Mouse (Mus musculus) bone marrow macrophage, adult 2 months (primary cell): ENCODE results near the gene Syndig1.

Source experiments
- CTCF ChIP-seq: IDR thresholded peaks from 2 replicates; pipeline ENCODE4 v1.5.1; 2012; ENCODE audit warnings: low read depth, mild to moderate bottlenecking, low read length, moderate library complexity
- POLR2A ChIP-seq: IDR thresholded peaks from 2 replicates; pipeline ENCODE4 v1.6.1; 2012; ENCODE audit warnings: mild to moderate bottlenecking, low read depth, low read length, borderline replicate concordance

DNA sequence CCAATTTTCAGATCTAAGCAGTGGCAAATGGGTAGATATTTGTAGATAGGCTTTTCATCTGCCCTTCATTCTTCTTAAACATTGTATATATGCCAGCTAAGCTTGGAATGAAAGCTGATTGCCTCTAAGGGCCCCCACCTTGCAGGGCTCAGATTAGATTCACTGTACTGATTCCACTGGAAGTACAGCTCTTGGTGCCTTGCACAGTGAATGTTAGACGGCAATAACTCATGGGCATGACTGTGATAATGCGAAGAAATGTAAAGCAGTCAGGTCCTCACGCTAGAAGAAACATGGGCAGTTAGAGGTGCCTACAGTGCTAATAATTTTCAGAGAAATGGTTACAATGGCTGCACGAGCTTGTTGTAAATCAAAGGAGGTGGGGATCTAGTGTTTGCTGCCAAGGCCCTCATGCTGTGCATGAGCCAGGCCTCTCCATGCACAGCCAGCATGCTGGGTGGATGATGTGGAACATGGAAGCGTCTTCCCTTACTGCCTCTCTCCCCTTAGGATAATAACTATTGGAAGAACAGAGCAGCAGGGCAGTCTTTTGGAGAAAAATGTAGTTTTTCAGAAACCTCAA lies 167.5 kb downstream of the Syndig1 start:
- TF ChIP-seq POLR2A (no peak), CTCF (no peak)
